Mouse (Mus musculus): Measurements from ENCODE around the gene Hvcn1.

Hvcn1 gene

DNA sequence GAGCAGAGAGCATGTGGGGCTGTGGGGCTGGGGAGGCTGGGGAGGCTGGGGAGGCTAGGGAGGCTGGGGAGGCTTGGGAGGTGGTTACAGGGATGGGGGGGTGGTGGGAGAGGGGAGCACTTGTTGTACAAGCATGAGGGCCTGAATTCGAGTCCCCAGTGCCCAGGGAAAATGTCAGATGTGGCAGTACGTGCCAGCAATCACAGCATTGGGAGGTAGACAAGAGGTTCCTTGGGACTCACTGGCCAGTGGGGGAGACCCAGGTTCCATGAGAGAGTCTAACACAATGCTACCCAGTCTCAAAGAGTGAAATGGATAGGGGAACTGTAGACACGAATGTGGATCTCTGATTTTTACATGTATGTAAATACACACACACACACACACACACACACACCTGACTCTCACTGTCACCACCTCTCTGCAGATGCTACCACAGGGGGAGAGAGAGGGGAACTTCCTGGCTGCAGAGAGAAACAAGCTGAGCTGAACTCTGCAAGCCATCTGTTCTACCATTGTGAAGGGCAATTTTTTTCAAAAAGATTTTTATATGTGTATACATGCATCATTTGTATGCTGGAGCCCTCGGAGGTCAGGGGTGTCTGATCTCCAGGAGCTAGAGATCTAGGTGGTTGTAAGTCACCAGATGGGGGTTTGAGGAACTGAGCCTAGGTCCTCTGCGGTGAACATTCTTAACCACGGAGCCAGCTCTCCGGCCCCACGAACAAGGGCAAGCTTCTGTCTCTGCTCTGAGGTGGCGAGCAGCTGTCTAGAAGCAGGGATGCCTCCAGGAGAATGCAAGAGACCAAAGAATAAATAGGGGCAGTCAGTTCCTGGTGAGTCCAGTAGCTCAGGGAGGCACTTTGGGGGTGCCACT lies 28.0 kb downstream of the Hvcn1 start:
- no peak for DNase-seq (ENCODE audit: low spot score in 2 of 2)

DNA sequence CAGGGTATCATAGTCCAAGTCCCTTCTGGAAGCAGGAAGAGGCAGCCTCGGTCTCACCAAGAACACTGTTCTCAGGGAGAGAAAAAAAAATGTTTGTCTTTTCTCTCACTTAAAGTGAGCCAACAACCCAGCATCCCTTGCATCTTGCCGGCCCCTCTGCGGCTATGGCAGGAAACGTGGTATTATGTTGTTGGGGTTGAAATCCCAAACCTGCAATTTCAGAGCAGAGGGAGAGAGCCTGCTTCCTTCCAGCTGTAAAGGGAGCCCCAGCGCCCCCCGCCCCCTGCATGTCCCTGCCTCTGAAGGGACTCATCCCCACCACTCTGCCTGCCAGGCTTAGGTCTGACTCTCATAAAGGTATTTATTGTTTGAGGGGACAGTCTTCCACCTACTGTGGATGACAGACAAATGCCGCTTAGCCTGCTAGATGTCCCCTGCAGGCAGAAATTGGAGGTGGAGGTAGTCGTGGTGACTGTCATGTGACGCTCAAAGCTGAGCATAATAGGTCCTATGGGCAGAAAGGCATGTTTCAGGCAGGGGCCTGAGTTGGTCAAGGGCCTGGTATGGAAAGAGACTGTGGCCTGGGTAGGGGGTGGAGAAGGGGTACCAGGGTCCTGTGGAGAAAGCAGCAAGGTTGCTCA lies 28.7 kb downstream of the Hvcn1 start:
- DNase-seq (ENCODE audit: low spot score in 2 of 2) = no peak

GRCm38 (mm10) chr5:122237200-122237599 lies 30.6 kb downstream of the Hvcn1 start:
- DNase-seq (ENCODE audit: low spot score in 2 of 2) = no peak

- no peak for DNase-seq (ENCODE audit: low spot score in 2 of 2)
Observed at GRCm38 (mm10) chr5:122239618-122240017, 33.0 kb downstream of the Hvcn1 start.

DNA sequence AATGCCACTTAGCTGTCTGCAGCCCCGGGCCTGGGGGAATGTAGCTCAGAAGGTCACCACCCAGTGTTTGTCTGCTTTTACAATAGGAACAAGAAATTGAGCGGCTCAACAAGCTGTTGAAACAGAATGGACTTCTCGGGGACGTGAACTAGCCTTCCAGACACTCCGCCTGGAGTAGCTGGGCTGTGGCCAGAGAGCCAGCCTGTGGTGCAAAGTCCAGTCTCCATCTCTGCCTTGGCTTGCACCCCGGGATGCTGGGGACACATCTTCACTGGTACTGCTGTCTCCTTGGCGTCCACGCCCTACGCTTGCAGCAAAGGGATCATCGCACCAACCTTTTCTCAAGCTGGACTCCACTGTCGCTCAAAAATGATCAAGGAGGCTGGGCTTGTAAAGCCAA lies 33.9 kb downstream of the Hvcn1 start:
- no peak for DNase-seq (ENCODE audit: low spot score in 2 of 2)

GRCm38 (mm10) chr5:122240989-122241388 lies 34.4 kb downstream of the Hvcn1 start:
- no peak for DNase-seq (ENCODE audit: low spot score in 2 of 2)

DNA sequence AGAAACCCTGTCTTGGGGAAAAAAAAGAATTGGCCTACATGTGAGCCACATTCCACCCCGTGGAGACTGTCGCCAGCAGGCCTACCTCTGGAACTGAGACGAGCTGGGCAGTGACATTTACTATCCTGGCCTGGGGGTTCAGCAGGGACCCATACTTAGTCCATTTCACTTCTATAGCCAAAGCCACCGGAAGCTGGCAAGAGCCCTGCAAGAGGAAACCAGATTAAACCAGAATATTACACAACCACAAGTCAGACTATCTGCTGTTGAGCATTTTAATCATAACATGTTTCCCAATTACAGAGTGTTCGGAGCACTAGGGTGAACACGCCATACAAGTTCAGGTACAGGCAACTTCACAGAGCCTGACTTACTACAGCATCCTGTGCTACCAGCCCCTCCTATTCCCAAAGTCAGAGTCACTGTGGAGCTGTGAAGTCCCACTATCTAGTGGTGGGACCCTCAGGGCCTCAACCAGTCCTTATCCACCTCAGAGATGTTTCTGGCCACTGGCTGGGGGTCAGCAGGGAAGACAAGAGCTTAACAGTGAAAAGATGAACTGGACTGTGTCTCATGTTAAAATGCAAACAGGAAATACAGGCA lies 36.0 kb downstream of the Hvcn1 start:
- DNase-seq (ENCODE audit: low spot score in 2 of 2) = no peak

DNA sequence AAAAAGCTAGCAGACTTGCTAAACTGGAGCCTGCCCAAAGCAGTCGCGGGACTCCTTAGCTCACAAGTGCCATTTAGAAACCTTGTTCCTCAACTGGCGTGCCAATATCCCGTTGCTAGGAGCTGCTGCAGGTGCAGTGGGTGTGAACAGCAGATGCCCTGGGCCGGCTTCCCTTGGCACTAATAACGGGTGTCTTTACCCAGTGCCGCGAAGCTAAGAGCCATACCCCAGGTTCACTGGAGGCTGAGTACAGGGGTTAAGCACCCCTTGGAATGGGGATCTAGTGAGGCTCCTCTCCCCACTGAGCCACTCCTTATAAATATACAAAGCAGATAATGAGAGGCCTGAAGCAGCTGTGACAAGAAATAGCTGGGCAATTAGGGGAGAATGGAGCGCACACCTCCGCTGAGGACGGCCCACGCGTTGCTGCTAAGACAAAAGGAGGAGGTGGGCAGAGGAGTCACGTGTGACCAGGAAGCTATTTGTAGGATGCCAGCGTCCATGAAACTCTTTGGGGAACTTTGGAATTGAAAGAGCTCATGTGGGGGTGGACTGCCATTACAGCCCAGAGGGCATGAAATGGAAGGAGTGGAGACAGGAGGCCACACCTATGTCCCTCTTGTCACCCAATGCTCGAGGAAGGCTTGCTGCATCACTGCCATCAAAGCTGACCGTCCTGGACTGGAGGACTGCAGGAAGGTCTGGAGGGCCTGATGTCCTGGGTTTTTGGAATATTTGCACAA lies 37.3 kb downstream of the Hvcn1 start:
- peak in 1 of 2 experiments; percentile 41 for DNase-seq (ENCODE audit: low spot score in 2 of 2)

DNA sequence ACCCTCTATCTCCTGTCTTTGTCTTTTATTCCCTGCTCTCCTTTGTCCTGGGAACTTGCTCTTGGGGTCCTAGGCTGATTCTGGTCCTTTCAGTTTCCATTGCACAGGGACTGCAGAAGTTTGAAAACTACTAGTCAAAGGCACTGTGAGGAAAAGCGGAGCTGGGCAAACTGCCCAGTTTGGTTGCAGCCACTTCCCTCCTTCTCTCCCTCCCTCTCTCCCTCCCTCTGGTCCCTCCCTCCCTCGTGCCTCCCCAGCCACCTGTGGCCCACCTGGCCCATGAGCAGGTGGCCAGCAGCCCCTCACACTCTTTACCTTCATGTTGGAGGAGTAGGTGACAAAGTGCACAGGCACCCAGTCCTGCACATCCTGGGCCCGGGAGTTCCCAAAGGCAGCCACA lies 38.6 kb downstream of the Hvcn1 start:
- DNase-seq (ENCODE audit: low spot score in 2 of 2) = no peak

- no peak for DNase-seq (ENCODE audit: low spot score in 2 of 2)
Observed at GRCm38 (mm10) chr5:122246547-122247167, 40.1 kb downstream of the Hvcn1 start.

DNA sequence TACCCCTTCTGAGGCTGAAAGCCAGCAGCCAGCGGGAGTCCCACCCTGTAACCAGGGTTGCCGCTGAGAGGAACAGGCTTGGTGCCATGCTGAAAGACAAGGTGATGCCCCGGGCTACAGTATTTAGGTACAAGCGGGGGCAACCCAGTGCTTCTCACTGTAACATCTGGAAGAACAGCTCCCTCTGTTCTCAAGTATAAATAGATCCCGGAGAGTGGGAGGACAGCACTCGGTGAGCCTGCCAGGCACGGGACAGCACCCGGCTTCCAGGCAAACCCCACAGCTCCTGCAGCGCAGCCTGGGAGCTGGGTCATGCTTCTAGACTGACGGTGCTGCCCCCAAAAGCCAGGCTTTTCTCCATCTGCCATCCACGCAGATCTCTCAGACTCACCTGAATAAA lies 40.9 kb downstream of the Hvcn1 start:
- peak; percentile 54 to 73 for DNase-seq (ENCODE audit: low spot score in 2 of 2)

DNA sequence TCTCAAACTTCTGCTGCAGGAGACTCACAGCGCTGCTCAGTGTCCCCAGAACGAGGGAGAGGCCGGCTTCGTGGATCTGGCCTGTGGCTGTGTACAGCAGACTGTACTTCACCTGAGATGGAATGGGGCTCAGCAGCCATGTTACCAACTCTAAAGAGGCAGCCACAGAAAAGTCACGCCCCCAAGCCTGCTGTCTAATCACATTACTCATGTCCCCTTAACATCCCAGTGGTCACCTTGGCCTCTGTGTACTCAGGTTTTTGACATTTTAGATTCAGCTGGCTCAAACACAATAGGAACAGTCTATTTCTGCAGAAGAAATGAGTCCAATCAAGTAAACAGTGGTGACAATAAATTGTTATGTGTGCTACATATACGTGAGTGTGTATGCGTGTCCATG lies 41.3 kb downstream of the Hvcn1 start:
- no peak for DNase-seq (ENCODE audit: low spot score in 2 of 2)

GRCm38 (mm10) chr5:122249281-122249680 lies 42.7 kb downstream of the Hvcn1 start:
- no peak for DNase-seq (ENCODE audit: low spot score in 2 of 2)

- no peak for DNase-seq (ENCODE audit: low spot score in 2 of 2)
Observed at GRCm38 (mm10) chr5:122251895-122252606, 45.4 kb downstream of the Hvcn1 start.

DNA sequence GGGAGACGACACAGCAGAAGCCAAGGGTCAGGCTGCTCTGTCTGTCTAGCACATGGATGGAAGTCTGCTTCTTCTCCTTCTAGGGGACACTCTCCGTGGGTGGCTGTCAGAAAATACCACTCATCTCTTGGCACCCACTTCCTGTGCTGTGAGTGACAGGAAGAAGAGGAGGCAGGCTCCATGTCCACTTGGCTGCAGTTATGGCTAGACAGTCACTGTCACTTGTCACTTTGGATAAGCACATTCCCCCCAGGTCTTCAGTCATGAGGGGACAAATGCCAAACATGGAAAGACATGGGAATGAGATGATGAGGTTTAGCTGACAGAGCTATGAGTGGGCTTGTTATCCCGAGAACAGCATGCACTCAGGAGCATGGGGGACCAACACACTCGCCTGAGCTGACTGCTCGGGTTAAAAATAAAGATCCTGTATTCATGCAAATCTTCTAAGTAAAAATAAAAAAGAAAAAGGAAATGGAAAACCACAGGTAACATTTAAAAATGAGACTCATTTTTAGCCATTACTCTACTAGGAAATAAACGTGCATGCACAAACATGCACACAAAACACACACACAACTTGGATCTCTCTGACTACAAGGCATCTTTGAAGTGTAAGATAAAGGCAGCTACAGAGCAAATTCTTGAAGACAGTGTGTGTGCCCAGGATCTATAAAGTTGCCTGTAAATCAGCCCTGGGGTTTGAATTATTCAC lies 51.6 kb downstream of the Hvcn1 start:
- DNase-seq (ENCODE audit: low spot score in 2 of 2) = no peak

GRCm38 (mm10) chr5:122262104-122262503 lies 55.5 kb downstream of the Hvcn1 start:
- no peak for DNase-seq (ENCODE audit: low spot score in 2 of 2)

DNA sequence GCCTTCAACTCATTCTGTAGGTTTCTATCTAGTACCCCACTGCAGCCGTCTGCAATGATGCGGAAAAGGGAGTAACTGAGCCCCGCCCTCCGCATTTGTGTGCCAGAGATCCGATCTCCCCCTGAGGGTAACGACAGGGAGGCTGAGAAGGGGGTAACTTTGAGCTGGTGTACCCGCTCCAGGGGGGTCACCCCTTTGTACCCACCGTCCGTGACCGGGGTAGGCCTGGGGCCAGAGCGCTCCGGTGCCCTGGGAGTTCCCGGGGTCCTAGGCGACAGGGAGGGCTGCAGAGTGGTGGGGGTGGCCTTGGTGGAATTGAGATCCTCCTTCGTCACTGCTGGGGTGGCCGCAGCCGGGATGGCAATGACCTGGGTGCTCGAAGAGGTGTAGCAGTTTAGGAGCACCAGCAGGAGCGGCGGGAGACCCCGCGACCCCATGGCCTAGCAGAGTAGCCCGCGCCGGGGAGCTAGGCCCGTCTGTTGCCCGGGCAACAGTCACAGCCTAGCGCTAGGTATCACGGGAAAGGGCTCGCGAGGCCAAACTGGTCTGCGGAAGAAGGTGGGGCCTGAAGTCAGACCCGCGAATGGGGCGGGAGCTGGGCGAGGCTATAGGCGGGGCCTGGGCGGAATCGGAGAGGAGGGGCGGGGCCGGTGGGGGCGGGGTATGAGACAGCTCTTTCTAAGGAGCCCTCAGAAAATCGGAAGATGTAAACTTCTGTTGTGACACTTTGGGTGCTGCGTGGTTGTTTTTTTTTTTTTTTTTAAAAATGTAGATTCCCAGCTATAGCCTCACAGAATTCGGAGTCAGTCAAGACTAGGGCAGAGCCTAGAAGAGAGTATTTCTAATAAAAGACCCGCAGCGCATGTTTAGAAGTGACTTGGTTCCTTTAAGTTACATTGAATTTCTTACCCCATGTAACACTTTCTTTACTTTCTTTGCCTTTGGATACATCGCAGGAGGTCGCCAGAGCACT lies 57.6 kb downstream of the Hvcn1 start, which contains the start of gene Tctn1:
Gene Tctn1 (minus strand): TSS at position 528 of the 973 bp plus-strand sequence.
- DNase-seq (ENCODE audit: low spot score in 2 of 2) = peak; percentile 75 to 76

GRCm38 (mm10) chr5:122265187-122265586 lies 58.6 kb downstream of the Hvcn1 start:
- DNase-seq (ENCODE audit: low spot score in 2 of 2) = no peak

DNA sequence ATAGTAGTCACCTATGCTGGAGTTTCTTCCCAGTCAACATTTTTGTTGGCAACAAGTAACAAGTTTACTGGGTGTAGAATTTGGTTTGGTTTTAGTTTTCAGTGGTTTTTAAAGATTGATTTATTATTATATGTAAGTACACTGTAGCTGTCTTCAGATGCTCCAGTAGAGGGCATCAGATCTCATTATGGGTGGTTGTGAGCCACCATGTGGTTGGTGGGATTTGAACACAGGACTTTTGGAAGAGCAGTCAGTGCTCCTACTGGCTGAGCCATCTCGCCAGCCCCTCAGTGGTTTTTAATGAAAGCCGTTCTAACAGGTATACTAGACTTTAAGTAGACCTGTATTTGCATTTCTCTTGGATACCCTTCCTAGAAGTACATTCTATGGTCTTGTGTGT lies 59.3 kb downstream of the Hvcn1 start:
- DNase-seq (ENCODE audit: low spot score in 2 of 2) = no peak

Data from frontal cortex, postnatal 36 days (tissue).